Mouse (Mus musculus): Measurements from ENCODE around the gene Acsbg2. TPM values are rescaled to one million over a fixed set of nuclear protein-coding genes. Genes with fewer than 3 reads are reported as not detected.

Gene Acsbg2
- polyA plus RNA-seq, 1 experiment = not detected

DNA sequence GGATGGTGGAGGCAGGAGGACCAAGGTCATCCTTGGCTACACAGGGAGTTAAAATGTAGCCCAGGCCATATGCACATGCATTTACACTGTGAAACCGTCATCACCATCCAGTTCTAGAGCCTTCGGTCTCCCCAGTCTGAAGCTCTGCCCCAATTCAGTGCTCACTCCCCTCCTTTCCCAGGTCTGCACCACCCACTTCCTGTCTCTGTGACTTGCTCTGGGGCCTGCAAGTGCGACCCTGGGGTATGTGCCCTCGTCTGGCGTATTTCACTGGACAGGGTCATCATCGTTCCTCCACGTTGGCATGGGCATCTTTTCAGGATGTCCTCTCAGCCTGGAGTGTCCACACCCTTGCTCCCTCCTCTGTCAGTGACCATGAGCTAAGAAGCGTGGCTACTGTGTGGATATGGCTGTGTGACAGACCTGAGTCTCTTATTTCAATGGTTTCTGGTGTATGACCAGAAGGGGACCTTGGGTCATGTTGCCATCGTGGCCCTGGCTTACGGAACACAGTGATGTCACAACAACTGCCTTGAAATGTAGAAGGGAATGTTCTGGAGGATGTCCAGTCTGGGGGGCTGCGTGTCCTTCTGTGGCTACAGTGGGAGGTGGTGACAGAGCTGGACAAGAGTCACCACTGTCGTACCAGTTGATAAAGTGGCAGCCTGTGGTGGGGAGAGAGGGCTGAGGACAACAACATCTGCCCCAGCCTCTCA, 847 bp upstream of the Acsbg2 start, which contains the start of gene 1700061G19Rik:
TSS of gene 1700061G19Rik (plus strand) at position 542 of the 716 bp plus-strand sequence.
- TF ChIP-seq CTCF (IDR thresholded peaks at IDR 0.05; ENCODE audit: borderline replicate concordance, insufficient read depth, low read length) = no peak
- no peaks in the 10 kb centered on the region for H3K4me1 ChIP-seq (ENCODE audit: control insufficient read depth, insufficient read depth, low read length)
- no peak within 1 kb of the TSS for H3K4me3 ChIP-seq (ENCODE audit: insufficient read depth, low read length)
- H3K27ac ChIP-seq (ENCODE audit: insufficient read depth, low read length) = no peak within 1 kb of the TSS

DNA sequence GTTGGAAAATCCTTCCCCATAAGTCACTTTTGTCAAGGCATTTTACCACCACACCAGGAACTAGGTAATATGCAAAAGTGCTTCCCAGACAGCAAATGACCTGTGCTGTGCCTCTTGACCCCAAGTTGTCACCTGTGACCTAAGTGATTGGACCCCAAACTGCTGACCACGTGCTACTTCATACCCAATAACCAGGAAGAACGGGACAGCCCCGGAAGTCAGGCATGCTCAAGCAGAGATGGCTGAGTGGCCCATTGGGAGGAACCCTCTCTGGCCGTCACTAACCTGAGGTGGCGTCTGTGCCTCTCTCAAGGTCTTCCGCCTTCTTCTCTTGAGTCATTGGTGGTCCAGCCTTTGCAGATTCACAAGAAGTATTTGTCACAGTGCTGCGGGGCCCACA, 1.7 kb downstream of the Acsbg2 start:
- no peak overlapping the region for H3K27ac ChIP-seq (ENCODE audit: insufficient read depth, low read length)
- H3K4me3 ChIP-seq (ENCODE audit: insufficient read depth, low read length) = no peak overlapping the region
- no peaks in the 10 kb centered on the region for H3K4me1 ChIP-seq (ENCODE audit: control insufficient read depth, insufficient read depth, low read length)
- no peak for TF ChIP-seq POLR2A (IDR thresholded peaks at IDR 0.05; ENCODE audit: low read depth, low read length)
- no peak for TF ChIP-seq CTCF (IDR thresholded peaks at IDR 0.05; ENCODE audit: borderline replicate concordance, insufficient read depth, low read length)

DNA sequence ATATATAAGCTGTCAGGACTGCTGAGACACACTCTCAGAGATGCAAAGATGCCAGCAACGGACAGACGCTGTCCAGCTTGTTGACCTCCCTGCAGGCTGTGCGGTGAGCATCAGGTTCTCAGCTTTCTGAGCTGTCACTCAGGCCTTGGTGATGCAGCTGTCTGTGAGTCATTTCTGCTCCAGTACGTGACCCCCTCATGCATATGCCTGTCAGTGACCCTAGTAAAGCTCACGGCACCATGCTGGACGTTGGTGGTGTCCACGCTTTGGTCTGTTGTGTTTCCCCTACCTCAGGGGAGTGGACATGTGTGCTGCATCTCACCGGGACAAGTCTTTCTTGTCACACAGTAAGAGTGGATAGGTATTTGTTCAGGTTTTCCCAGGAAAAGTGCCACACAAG, 2.5 kb downstream of the Acsbg2 start:
- no peak overlapping the region for H3K27ac ChIP-seq (ENCODE audit: insufficient read depth, low read length)
- no peak overlapping the region for H3K4me3 ChIP-seq (ENCODE audit: insufficient read depth, low read length)
- TF ChIP-seq CTCF (IDR thresholded peaks at IDR 0.05; ENCODE audit: borderline replicate concordance, insufficient read depth, low read length) = no peak
- TF ChIP-seq POLR2A (IDR thresholded peaks at IDR 0.05; ENCODE audit: low read depth, low read length) = no peak
- H3K4me1 ChIP-seq (ENCODE audit: control insufficient read depth, insufficient read depth, low read length) = no peaks in the 10 kb centered on the region

DNA sequence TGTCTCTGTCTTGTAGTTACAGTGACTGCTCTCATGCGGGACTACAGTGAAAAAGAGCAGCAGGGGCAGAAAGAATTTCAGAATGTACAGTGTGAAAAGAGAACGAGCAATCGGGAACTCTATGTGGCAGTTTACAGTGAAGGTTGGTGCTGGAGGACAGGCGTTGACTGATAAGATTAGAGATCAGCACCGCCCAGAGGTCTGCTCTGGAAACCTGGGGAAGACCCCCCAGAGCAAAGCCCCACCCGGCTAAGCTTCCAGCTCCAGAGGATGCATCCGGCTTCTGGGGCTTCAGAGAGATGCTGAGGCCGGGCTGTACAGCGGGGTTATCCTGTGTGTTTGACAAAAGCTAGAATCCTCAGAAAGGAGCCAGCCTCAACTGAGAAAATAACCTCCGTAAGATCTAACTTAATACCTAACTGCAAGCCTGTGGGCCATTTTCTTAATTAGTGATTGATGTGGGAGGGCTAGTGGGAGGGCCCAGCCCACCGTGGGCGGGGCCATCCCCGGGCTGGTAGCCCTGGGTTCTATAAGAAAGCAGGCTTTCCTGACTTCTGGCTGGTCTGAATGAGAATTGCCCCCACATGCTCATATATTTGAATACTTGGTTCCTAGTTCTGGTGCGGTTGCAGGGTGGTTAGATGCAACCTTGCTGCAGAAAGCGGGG, 3.8 kb downstream of the Acsbg2 start:
- Histone ChIP-seq H3K4me3 (ENCODE audit: insufficient read depth, low read length) (no peak overlapping the region), H3K27ac (ENCODE audit: insufficient read depth, low read length) (no peak overlapping the region), H3K4me1 (ENCODE audit: control insufficient read depth, insufficient read depth, low read length) (no peaks in the 10 kb centered on the region)
- no peak for TF ChIP-seq POLR2A (IDR thresholded peaks at IDR 0.05; ENCODE audit: low read depth, low read length)
- no peak for TF ChIP-seq CTCF (IDR thresholded peaks at IDR 0.05; ENCODE audit: borderline replicate concordance, insufficient read depth, low read length)

DNA sequence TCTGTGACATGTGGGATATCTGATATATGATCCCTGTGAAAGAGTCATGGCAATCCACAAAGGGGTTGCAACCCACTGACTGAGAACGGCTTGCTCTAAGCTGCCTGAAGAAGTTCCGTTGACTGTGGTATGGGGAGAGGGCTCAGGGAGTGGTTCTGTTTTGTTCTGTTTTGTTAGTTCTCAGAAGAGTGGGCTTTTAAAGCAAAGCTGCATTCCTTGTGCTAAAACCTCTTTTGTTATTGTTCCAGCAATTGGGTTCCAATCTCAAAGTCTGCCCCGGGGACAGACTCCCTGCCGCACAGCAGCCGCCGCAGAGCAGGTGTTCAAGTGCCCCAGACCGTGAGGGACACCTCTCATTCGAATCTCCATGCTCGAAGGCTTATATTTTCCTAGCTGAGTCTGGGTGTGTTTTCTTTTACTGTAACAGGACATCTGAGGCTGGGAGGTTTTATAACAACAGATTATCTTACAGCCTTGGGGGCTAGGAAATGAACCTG, 4.7 kb downstream of the Acsbg2 start:
- H3K4me3 ChIP-seq (ENCODE audit: insufficient read depth, low read length) = no peak overlapping the region

DNA sequence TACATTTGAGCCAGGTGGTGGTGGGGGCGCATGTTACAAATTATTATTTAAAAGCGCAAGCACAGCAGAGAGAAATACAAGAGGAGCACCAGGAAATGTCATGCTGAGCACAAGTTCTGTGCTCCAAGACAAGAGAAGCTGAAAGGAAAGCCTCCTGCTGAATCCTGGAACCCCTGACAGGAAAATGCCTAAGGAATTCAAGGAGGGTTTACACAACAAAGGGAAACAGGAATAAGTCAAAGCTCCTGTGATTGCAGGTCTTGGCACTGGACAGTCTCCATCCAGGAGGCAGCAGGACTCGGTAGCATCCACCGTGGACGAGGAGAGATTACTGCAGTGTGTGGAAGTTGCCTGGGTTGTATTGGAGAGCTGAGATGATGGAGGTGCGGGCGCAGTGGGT, 8.2 kb downstream of the Acsbg2 start:
- TF ChIP-seq POLR2A (IDR thresholded peaks at IDR 0.05; ENCODE audit: low read depth, low read length) = no peak
- no peak for TF ChIP-seq CTCF (IDR thresholded peaks at IDR 0.05; ENCODE audit: borderline replicate concordance, insufficient read depth, low read length)
- Histone ChIP-seq H3K4me3 (ENCODE audit: insufficient read depth, low read length) (no peak overlapping the region), H3K27ac (ENCODE audit: insufficient read depth, low read length) (no peak overlapping the region), H3K4me1 (ENCODE audit: control insufficient read depth, insufficient read depth, low read length) (no peaks in the 10 kb centered on the region)

More for the DNA sequence above, 4.7 kb downstream of the Acsbg2 start:
- no peak for TF ChIP-seq POLR2A (IDR thresholded peaks at IDR 0.05; ENCODE audit: low read depth, low read length)
- TF ChIP-seq CTCF (IDR thresholded peaks at IDR 0.05; ENCODE audit: borderline replicate concordance, insufficient read depth, low read length) = no peak
- no peak overlapping the region for H3K27ac ChIP-seq (ENCODE audit: insufficient read depth, low read length)
- no peaks in the 10 kb centered on the region for H3K4me1 ChIP-seq (ENCODE audit: control insufficient read depth, insufficient read depth, low read length)

DNA sequence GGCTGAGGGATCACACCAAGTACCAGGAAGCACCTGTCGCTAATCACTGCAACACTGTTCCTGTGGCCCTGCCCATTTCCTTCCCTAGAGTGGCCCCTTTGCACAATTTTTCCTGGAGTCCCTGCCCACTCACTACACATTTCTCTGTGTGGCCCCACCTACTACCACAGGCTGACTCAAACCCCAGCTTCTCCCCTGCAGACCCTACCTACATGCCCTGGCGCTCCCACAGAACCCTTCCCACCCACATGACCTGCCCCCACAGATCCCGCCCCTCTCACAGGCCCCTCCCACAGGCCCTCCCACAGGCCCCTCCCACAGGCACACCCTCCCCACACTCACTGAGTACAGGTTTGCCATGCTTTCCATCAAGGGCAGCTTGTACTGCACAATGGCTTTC, 13.1 kb downstream of the Acsbg2 start:
- no peak overlapping the region for H3K27ac ChIP-seq (ENCODE audit: insufficient read depth, low read length)
- H3K4me1 ChIP-seq (ENCODE audit: control insufficient read depth, insufficient read depth, low read length) = no peaks in the 10 kb centered on the region
- no peak overlapping the region for H3K4me3 ChIP-seq (ENCODE audit: insufficient read depth, low read length)
- TF ChIP-seq CTCF (IDR thresholded peaks at IDR 0.05; ENCODE audit: borderline replicate concordance, insufficient read depth, low read length) (no peak), POLR2A (IDR thresholded peaks at IDR 0.05; ENCODE audit: low read depth, low read length) (no peak)

DNA sequence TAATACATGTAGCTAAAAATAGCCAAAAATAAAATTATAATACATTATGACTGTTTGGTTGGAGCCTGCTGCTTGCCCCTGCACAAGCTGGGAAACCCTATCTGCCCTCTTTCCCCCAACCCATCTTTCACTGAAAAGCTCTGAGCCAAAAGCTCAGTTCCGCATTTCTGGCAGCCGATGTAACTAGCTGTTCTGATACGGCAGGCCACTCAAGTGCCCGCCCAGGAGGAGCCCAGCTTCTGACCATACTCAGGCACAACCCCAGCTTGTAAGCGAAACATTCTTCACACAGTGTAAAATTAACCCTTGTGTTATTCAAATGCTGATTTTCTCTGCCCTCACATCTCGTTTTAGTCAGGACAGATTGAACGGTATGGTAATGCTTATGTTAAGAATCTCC, 15.3 kb downstream of the Acsbg2 start:
- no peak overlapping the region for H3K4me3 ChIP-seq (ENCODE audit: insufficient read depth, low read length)
- no peaks in the 10 kb centered on the region for H3K4me1 ChIP-seq (ENCODE audit: control insufficient read depth, insufficient read depth, low read length)
- TF ChIP-seq CTCF (IDR thresholded peaks at IDR 0.05; ENCODE audit: borderline replicate concordance, insufficient read depth, low read length) (no peak), POLR2A (IDR thresholded peaks at IDR 0.05; ENCODE audit: low read depth, low read length) (no peak)
- H3K27ac ChIP-seq (ENCODE audit: insufficient read depth, low read length) = no peak overlapping the region

DNA sequence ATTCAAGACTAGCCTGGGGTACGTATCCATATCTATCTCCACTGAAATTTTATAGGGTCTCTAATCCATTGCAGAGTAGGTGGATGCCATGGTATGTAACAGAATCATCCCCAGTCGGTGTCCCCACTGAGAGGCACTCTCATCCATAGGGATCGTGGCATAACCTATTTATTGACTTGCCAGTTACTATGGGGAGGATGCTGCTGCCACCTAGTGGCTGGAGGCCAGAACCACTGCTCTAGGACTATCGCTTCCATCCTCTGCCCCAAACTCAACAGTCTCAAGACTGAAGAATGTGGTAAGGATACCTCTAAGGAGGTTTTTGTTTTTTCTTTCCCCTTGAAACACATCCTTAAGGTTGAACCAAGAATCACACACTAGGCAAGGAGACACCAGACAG, 16.0 kb downstream of the Acsbg2 start:
- Histone ChIP-seq H3K4me3 (ENCODE audit: insufficient read depth, low read length) (no peak overlapping the region), H3K27ac (ENCODE audit: insufficient read depth, low read length) (no peak overlapping the region), H3K4me1 (ENCODE audit: control insufficient read depth, insufficient read depth, low read length) (no peaks in the 10 kb centered on the region)
- TF ChIP-seq CTCF (IDR thresholded peaks at IDR 0.05; ENCODE audit: borderline replicate concordance, insufficient read depth, low read length) (peak; percentile 72; the same call in 1 of the 2 replicates), POLR2A (IDR thresholded peaks at IDR 0.05; ENCODE audit: low read depth, low read length) (no peak)

DNA sequence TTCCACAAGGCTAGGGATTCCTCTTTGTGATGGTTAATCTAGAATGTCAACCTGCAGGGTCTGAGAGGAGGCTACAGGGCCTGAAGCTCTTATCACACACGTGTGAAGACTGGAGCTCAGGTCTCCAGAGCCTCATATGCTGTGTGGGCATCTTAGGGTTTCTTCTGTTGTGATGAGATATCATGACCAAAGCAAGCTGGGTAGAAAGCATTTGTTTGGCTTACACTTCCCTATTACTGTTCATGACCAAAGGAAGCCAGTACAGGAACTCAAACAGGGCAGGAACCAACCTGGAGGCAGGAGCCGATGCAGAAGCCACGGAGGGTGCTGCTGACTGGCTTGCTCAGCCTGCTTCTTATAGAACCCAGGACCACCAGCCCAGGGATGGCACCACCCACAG, 18.8 kb downstream of the Acsbg2 start:
- H3K27ac ChIP-seq (ENCODE audit: insufficient read depth, low read length) = no peak overlapping the region
- no peak for TF ChIP-seq CTCF (IDR thresholded peaks at IDR 0.05; ENCODE audit: borderline replicate concordance, insufficient read depth, low read length)
- no peak for TF ChIP-seq POLR2A (IDR thresholded peaks at IDR 0.05; ENCODE audit: low read depth, low read length)
- no peak overlapping the region for H3K4me3 ChIP-seq (ENCODE audit: insufficient read depth, low read length)
- no peaks in the 10 kb centered on the region for H3K4me1 ChIP-seq (ENCODE audit: control insufficient read depth, insufficient read depth, low read length)

All from embryonic fibroblast, embryonic 13.5 days (primary cell).